Mouse (Mus musculus) erythroblast, adult 5-6 weeks (primary cell): ENCODE results near the gene Sdcbp2. TPM values are rescaled to one million over a fixed set of nuclear protein-coding genes. Genes with fewer than 3 reads are reported as not detected.
"Not testable (repeated sequence)": the region's sequence is repeated elsewhere in the genome, so short reads cannot be mapped to it uniquely, and the experiment has no call there.

Experiments
- ATAC-seq: replicated peaks from 2 replicates; pipeline ENCODE4 v1.8.0; 2016; ENCODE audit warnings: moderate number of reproducible peaks, mild to moderate bottlenecking, moderate TSS enrichment, inconsistent platforms; ENCODE audit not compliant: poor library complexity, low FRiP score, severe bottlenecking
- total RNA-seq, 2 experiments: library from RNA; stranded (forward) in 1 of 2; stranded (reverse) in 1 of 2; fragments of 150-400 nt in 1 of 2; fragments of 200-764, 138-1000 nt in 1 of 2; gene quantifications; 2 replicates each; pipeline versions ENCODE4 v1.2.3 to v1.2.4; 2015 to 2017; ENCODE audit warnings: low replicate concordance in 2 of 2

Gene Sdcbp2
- total RNA-seq, 2 experiments from 2014 or later = not detected

- ATAC-seq = no peak
Measured at GRCm38 (mm10) chr2:151564986-151565385, 7.4 kb upstream of the Sdcbp2 start.

GRCm38 (mm10) chr2:151566856-151567255 lies 5.6 kb upstream of the Sdcbp2 start:
- no peak for ATAC-seq

- no peak for ATAC-seq
Measured at GRCm38 (mm10) chr2:151569452-151569851, 3.0 kb upstream of the Sdcbp2 start.

- no peak for ATAC-seq
Measured at GRCm38 (mm10) chr2:151573667-151574066, 1.2 kb downstream of the Sdcbp2 start.

GRCm38 (mm10) chr2:151574607-151575006 lies 2.2 kb downstream of the Sdcbp2 start:
- ATAC-seq = no peak

- ATAC-seq = no peak
Measured at GRCm38 (mm10) chr2:151575119-151575698, 2.8 kb downstream of the Sdcbp2 start.

GRCm38 (mm10) chr2:151575699-151576389 lies 3.4 kb downstream of the Sdcbp2 start:
- ATAC-seq = no peak

- no peak for ATAC-seq
Measured at GRCm38 (mm10) chr2:151579183-151579582, 6.8 kb downstream of the Sdcbp2 start.

GRCm38 (mm10) chr2:151580945-151581344 lies 8.5 kb downstream of the Sdcbp2 start:
- no peak for ATAC-seq

GRCm38 (mm10) chr2:151585934-151586333 lies 13.5 kb downstream of the Sdcbp2 start:
- no peak for ATAC-seq

GRCm38 (mm10) chr2:151586807-151587206 lies 14.4 kb downstream of the Sdcbp2 start:
- ATAC-seq = no peak

GRCm38 (mm10) chr2:151587306-151587705 lies 14.9 kb downstream of the Sdcbp2 start:
- no peak for ATAC-seq

- no peak for ATAC-seq
Measured at GRCm38 (mm10) chr2:151598068-151598467, 25.6 kb downstream of the Sdcbp2 start.

GRCm38 (mm10) chr2:151602106-151602505 lies 29.7 kb downstream of the Sdcbp2 start:
- ATAC-seq = no peak

- no peak for ATAC-seq
Measured at GRCm38 (mm10) chr2:151603630-151604029, 31.2 kb downstream of the Sdcbp2 start.

- no peak for ATAC-seq
Measured at GRCm38 (mm10) chr2:151605437-151605987, 33.1 kb downstream of the Sdcbp2 start.

- no peak for ATAC-seq
Measured at GRCm38 (mm10) chr2:151608435-151608834, 36.0 kb downstream of the Sdcbp2 start.

- no peak for ATAC-seq
Measured at GRCm38 (mm10) chr2:151609974-151610373, 37.6 kb downstream of the Sdcbp2 start.

GRCm38 (mm10) chr2:151615779-151616178 lies 43.4 kb downstream of the Sdcbp2 start:
- ATAC-seq = not testable (repeated sequence)

- no peak for ATAC-seq
Measured at GRCm38 (mm10) chr2:151616551-151617329, 44.3 kb downstream of the Sdcbp2 start.

GRCm38 (mm10) chr2:151623776-151624175 lies 51.4 kb downstream of the Sdcbp2 start:
- ATAC-seq = no peak
